Mouse (Mus musculus) lung, adult 2 months (tissue): Measurements from ENCODE around the gene Gm20388.

Source experiments
- CTCF ChIP-seq: fragments of 200-500 bp; IDR thresholded peaks from 2 replicates; pipeline ENCODE4 v1.5.1; 2011; ENCODE audit warnings: mild to moderate bottlenecking, low read length, control low read depth; ENCODE audit not compliant: insufficient read depth
- POLR2A ChIP-seq: fragments of 200-500 bp; IDR thresholded peaks from 2 replicates; pipeline ENCODE4 v1.6.1; 2011; ENCODE audit warnings: low read depth, mild to moderate bottlenecking, control low read depth, low read length, borderline replicate concordance; ENCODE audit errors: extremely low read depth

GRCm38 (mm10) chr8:122230712-122231337 is 2320.2 kb downstream of the Gm20388 start:
- TF ChIP-seq CTCF (peak; percentile 72), POLR2A (no peak)
